Mouse (Mus musculus): ENCODE measurements at regions not wholly inside any gene's neighbourhood (a gene's known extent, or its start where the extent isn't known, plus 50 kb on each side); places are given as distances from the start of the nearest gene placed in this dataset.
A peak's percentile ranks its signal among the peaks of the same experiment; 100 is the strongest.

- no peak for DNase-seq (ENCODE audit: low read depth)
Measured at GRCm38 (mm10) chr3:134605356-134605771, 223.4 kb upstream of the Tacr3 start.

DNA sequence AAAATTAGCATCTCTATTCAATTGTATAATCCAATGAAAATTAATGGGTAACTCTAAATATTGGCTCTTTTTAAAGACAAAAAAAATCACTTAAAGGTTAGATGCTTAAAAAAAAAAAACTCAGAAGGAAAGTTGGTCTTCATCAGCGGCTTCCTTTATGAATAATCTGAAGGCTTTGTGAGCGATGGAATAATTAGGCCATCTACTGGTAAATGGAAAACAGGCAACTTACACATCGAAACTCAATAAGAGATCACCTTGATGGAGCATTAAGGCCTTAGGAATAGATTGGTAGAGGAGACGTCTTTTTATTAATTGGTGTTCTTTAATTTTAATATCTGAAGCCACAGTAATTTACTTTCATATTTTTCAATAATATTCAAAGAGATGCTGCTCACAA, 218.6 kb upstream of the Tacr3 start:
- DNase-seq (ENCODE audit: low read depth): peak; percentile 23

DNA sequence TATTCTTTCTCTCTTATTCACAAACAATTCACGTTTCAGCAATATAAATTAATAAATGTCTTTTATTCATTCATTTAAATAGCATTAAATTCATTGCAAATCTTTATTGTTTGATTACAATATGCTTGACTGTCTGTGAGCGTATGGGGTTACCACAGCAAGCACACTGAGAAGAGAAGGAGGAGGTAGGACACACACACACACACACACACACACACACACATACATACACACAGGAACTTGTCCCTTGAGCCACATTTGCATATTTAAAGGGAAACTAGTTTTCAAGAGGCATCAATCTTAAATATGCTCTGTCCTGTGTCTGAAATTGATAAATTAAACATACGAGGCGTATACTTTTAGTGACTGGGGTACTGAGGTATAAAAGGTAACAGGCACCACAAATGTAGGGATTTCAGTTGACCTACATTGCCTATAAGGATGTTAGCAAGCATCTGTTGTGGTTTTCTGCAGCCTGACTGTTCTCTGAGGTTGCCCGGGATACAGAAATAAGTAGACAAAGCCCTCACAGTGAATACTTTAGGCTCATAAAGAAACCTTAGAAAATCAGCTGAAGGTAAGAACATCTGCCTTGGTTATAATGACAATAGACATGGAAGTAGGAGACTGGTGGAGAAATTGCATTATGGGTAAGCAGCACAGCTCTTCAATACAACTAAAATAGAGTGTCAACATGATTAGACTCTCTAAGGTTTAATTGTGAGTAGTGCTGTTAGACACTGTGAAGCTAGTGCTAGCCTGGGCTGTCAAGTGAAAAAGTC, 217.1 kb upstream of the Tacr3 start:
- peak; percentile 14 for DNase-seq (ENCODE audit: low read depth)

GRCm38 (mm10) chr3:134612298-134612616, 216.6 kb upstream of the Tacr3 start:
- DNase-seq (ENCODE audit: low read depth): no peak

DNA sequence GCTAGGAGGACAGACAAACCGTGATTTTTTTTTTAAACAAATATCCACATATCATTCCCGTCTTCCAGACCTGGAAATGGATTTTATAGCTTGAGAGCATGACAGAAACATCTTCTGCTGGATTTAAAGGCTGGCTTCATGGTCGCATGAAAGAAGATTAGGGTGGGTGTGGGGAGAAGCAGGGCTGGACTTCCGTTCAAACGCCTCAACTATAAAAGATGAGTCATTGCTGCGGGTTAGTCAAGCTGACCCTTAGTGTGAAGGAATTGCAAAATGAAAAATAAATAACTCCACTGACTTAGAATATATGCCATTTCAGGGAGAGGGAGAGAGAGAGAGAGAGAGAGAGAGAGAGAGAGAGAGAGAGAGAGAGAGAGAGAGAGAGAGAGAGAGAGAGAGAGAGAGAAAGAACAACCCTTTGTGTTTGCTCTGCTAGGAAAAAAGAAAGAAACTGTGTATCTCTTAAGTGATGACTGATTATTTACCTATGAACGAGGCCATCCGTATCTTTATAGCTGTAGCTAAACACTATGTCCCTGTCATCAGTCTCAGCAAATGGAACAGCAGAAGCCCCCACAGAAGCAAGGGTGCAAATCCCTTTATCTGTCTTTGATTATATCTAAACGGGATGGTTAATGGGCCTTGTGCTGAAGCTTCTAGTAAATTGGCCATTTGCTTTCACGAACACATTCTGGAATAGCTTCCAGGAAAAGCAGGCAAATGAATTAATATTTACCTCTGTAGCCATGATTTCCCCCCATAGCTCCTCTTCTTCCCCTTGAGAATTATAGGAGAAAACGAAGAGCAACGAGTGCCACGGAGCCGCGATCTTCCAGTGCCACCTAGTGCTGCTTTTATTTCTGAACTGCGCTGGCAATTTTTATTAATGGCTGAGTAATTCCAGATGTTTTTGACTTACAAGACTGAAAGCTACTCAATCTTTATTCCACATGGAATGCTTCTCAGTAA, 199.4 kb upstream of the Tacr3 start:
- peak; percentile 93 for DNase-seq (ENCODE audit: low read depth)

GRCm38 (mm10) chr3:134630135-134630516, 198.7 kb upstream of the Tacr3 start:
- no peak for DNase-seq (ENCODE audit: low read depth)

DNA sequence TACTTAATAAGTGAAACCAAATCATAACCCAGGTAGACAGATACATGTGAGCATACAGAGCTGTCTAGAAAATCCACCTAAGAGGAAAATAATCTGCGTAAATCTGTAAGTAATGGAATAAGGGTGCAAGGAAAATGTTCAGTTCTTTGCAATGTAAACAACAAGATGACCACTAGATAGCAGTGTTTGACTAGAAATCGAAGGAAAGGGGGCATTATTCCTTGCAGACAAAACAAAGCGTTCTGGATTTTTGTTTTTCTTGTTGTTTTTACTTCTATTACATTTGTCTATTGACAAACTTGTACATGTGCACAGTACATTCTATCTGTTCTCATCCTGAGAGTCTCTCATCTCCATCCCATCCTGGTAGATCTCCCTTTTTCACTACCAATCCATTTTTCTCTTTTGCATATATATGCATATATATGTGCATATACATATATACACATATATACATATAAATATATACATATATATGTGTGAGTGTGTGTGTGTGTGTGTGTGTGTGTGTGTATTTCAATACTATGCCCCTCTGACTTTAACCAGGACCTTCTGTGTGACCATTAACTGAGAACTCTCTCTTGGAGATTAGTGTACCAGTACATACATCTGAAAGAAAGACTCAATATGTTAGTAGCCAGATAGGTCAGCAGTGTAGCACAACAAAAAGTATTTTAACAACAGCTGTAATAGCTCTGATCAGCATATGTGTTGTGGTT, 179.9 kb upstream of the Tacr3 start:
- DNase-seq (ENCODE audit: low read depth): peak; percentile 56

DNA sequence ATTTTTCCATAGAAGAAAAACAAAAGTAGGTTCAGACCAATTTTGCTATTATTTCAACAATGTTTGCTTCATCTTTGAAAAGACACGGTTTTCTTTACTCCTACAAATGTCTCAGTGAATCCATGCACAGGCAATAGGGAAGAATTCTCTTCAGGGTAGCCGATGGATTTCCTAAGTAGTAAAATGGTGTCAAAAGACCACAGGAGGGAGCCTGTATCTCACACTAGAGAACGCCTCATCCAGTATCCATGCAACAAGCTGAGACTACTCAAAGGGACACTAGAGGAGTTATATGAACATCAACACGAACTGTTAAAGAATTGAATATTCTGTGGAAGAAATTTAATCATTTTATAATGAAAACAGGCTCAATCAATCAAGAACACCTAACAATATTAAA, 174.8 kb upstream of the Tacr3 start:
- peak; percentile 21 for DNase-seq (ENCODE audit: low read depth)

DNA sequence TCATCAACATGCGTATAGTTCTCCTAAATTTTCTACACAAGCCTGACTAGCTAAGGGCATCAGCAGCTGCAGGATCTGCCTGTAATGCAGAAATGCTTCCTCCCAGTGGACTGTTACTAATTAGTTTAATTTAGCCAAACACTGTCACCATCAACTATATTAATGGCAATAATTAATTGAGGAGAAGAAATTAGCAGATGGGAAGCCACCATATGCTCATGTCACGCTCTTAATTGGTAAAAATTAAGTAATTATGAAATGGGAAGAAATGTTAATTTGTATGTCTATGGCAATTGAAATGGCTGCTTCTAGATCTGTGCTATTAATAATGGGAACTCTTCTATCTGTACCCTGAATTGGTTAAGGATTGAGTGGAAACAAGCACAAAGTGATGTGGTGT, 133.9 kb upstream of the Tacr3 start:
- DNase-seq (ENCODE audit: low read depth): no peak

GRCm38 (mm10) chr3:134718620-134719019, 110.2 kb upstream of the Tacr3 start:
- peak; percentile 66 for DNase-seq (ENCODE audit: low read depth)

GRCm38 (mm10) chr3:134735684-134736083, 93.1 kb upstream of the Tacr3 start:
- no peak for DNase-seq (ENCODE audit: low read depth)

DNA sequence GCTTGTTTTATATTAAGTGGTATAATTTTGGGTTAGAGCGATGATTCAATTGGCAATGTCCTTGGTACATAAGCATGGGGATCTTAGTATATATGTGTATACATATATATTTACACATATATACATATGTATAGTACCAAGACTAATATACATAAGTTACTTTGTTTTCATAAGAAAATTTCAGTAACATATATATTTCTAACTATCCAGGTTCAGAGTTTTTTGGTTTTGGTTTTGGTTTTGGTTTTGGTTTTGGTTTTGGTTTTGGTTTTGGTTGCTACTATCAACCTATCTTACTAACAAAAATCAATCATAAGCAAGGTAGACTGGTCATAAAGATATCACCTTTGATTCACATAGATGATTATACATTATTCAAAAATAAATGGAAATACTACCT, 67.7 kb upstream of the Tacr3 start:
- DNase-seq (ENCODE audit: low read depth): no peak

DNA sequence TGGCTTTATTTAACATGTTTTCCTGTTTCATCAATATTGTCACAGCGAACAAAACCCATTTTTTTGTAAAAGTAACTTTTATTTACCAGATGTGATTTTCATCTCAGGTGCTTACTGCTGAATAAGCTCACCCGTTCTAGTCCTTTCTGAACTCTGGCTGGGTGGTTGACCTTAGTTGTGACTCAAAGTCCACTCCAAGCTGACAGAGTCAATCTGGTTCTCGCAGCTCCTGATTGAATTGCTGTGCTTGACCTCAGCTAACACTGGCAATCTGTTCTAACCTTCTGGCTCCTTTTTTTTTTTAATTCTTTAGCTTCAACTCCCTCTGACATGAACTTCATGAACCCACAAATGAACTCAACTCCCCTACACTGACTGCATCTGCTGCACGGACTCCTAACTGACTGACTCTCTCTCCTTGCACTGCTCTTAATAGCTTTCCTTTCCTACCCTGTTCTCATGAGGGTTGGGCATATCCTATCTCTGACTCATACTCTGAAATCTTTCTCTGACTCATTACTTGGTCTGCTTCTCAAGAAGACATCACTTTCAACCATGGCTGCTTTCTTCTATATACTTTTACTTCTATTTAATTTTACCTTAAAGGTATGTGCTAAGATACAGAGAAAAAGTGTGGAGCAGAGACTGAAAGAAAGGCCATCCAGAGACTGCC, 65.4 kb upstream of the Tacr3 start:
- DNase-seq (ENCODE audit: low read depth): no peak
